Comparison of ENCODE assay signal across 13 mouse cellular contexts in the genomic region with DNA sequence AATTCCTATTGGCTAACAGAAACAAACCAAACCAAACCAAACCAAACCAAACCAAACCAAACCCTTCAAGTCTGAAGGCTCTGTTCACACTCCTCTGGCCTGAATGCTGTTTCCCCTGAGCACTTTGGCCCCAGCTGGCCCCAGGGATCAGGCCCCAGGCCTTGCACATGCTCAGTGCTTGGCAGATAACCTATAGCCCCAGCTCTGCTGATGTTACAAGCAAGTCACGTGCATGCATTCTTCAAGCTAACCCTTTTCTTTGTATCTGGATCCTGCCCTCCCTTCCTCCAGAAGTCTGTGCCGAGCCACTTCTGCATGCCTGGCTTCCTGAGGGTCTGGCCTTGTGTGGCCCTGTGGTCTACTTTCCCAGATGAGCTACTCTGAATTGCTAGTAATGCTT. TPM values are rescaled to one million over a fixed set of nuclear protein-coding genes. Genes with fewer than 3 reads are reported as not detected.
DNase-seq lines count a peak whose midpoint lies in the region; ATAC-seq and TF ChIP-seq lines count a peak whose summit lies in the region.
"Had no signal": no experiment of that assay in that cellular context is flagged by ENCODE, and none has a peak within 500 bp of the region (broad histone marks: within the 10 kb centered on the region; RNA-seq: fewer than 3 reads in every experiment).

No protein-coding gene starts in this region.

- in situ Hi-C loops in CH12.LX (cut with MboI; ENCODE audit: low pct_ligation_motif_present, low pct_unique_long_range_greater_than_20kb, low sequenced_read_pairs): no loop called here

- H3K9ac ChIP-seq in hindbrain, embryonic 12.5 days: no peak overlapping the region
- no peak overlapping the region for H3K9ac ChIP-seq in hindbrain, postnatal 0 days (replicated peaks; ENCODE audit: low read length)
- no peak overlapping the region for H3K9ac ChIP-seq in CH12.LX (ENCODE audit: insufficient read depth, low read depth)
- H3K9ac ChIP-seq in intestine, embryonic 16.5 days (ENCODE audit: low read depth, low read length): 0 out of 2 replicates have a peak overlapping the region, but pooled peaks have one; percentile 30

- WGBS in hindbrain, embryonic 12.5 days: 11% methylated on average over 2 of the region's 2 CpGs
- 45% methylated on average over 2 of the region's 2 CpGs for WGBS in hindbrain, postnatal 0 days
- 32% methylated on average over 2 of the region's 2 CpGs for WGBS in intestine, embryonic 16.5 days
- whole genome bisulfite sequencing in thymus, adult 2 months: 31% methylated on average over 2 of the region's 2 CpGs

- no peak for TF ChIP-seq CTCF in hindbrain, postnatal 0 days (IDR thresholded peaks at IDR 0.05; ENCODE audit: low read depth)
- TF ChIP-seq CTCF in CH12.LX (conservative IDR thresholded peaks at IDR 0.05 in 1 of 2, IDR thresholded peaks at IDR 0.05 in 1 of 2; ENCODE audit: low read depth in 2 of 2, low read length in 2 of 2): no peak
- no peak for TF ChIP-seq CTCF in thymus, adult 2 months (IDR thresholded peaks at IDR 0.05; ENCODE audit: borderline replicate concordance, control insufficient read depth, extremely low read depth, insufficient read depth, low read length, poor library complexity)

- no peak overlapping the region for H3K4me2 ChIP-seq in hindbrain, embryonic 12.5 days (replicated peaks)
- no peak overlapping the region for H3K4me2 ChIP-seq in hindbrain, postnatal 0 days (ENCODE audit: low read depth, low read length)
- no peak overlapping the region for H3K4me2 ChIP-seq in CH12.LX (ENCODE audit: insufficient read depth, low read depth, poor library complexity, severe bottlenecking)
- no peak overlapping the region for H3K4me2 ChIP-seq in intestine, embryonic 16.5 days (ENCODE audit: low read depth, low read length)

- TF ChIP-seq EP300 in CH12.LX (IDR thresholded peaks at IDR 0.05; ENCODE audit: low read length): no peak

- H3K27me3 ChIP-seq in hindbrain, embryonic 12.5 days: no peaks in the 10 kb centered on the region
- no peaks in the 10 kb centered on the region for H3K27me3 ChIP-seq in hindbrain, postnatal 0 days (ENCODE audit: insufficient read depth, low read length)
- H3K27me3 ChIP-seq in CH12.LX (replicated peaks): no peaks in the 10 kb centered on the region
- H3K27me3 ChIP-seq in intestine, embryonic 16.5 days (replicated peaks; ENCODE audit: control insufficient read depth, insufficient read depth, low read length): no peaks in the 10 kb centered on the region
- no peaks in the 10 kb centered on the region for H3K27me3 ChIP-seq in thymus, adult 2 months (ENCODE audit: control insufficient read depth, insufficient read depth, low read length)

- no peak overlapping the region for H3K27ac ChIP-seq in hindbrain, embryonic 12.5 days
- no peak overlapping the region for H3K27ac ChIP-seq in hindbrain, postnatal 0 days
- no peak overlapping the region for H3K27ac ChIP-seq in CH12.LX (ENCODE audit: insufficient read depth, low read depth)
- peak overlapping the region; percentile 5; the same call in 1 of the 2 replicates for H3K27ac ChIP-seq in intestine, embryonic 16.5 days (ENCODE audit: low read length)
- H3K27ac ChIP-seq in thymus, adult 2 months (ENCODE audit: control insufficient read depth, insufficient read depth, low read length): no peak overlapping the region

- no peak for DNase-seq in hindbrain, postnatal 0 days (ENCODE audit: low spot score)
- DNase-seq in 416B (ENCODE audit: low read depth) (peak; percentile 9), CH12.LX (ENCODE audit: extremely low read depth) (no peak)
- DNase-seq in thymus, adult 2 months: no peak
- no peak for DNase-seq in right cerebral cortex, postnatal 4 days
- DNase-seq: adrenal gland, postnatal 36 days; cerebellum, adult 9-10 months; gastrocnemius, postnatal 36 days; left cerebral cortex, postnatal 4 days; spleen, adult 18-20 months; thymus, postnatal 25 days had no signal

- peak; percentile 55 for ATAC-seq in hindbrain, embryonic 12.5 days (ENCODE audit: low FRiP score)
- ATAC-seq in hindbrain, postnatal 0 days: no peak
- ATAC-seq in intestine, embryonic 16.5 days: peak; percentile 82

- no peak for TF ChIP-seq RAD21 in CH12.LX (IDR thresholded peaks at IDR 0.05; ENCODE audit: low read depth, low read length)

- H3K4me1 ChIP-seq in hindbrain, embryonic 12.5 days: peaks cover 23% of the 10 kb centered on the region
- peaks cover 3% of the 10 kb centered on the region; the same call in 1 of the 2 replicates for H3K4me1 ChIP-seq in hindbrain, postnatal 0 days (ENCODE audit: insufficient read depth, low read length)
- H3K4me1 ChIP-seq in CH12.LX (ENCODE audit: control insufficient read depth in 1 of 2, insufficient read depth in 2 of 2): no peaks in the 10 kb centered on the region
- H3K4me1 ChIP-seq in intestine, embryonic 16.5 days (ENCODE audit: control insufficient read depth, insufficient read depth, low read length): peaks cover 21% of the 10 kb centered on the region
- no peaks in the 10 kb centered on the region for H3K4me1 ChIP-seq in thymus, adult 2 months (replicated peaks; ENCODE audit: control insufficient read depth, insufficient read depth, low read length)

- H3K36me3 ChIP-seq in hindbrain, embryonic 12.5 days: no peaks in the 10 kb centered on the region
- H3K36me3 ChIP-seq in hindbrain, postnatal 0 days (ENCODE audit: insufficient read depth, low read length): no peaks in the 10 kb centered on the region
- no peaks in the 10 kb centered on the region for H3K36me3 ChIP-seq in CH12.LX (replicated peaks in 1 of 2; ENCODE audit: control insufficient read depth in 1 of 2, insufficient read depth in 1 of 2, low read length in 1 of 2)
- H3K36me3 ChIP-seq in intestine, embryonic 16.5 days (ENCODE audit: control insufficient read depth, insufficient read depth, low read length): no peaks in the 10 kb centered on the region
- no peaks in the 10 kb centered on the region for H3K36me3 ChIP-seq in thymus, adult 2 months (ENCODE audit: control insufficient read depth, insufficient read depth, low read length)

- H3K79me2 ChIP-seq in CH12.LX (replicated peaks; ENCODE audit: control insufficient read depth, extremely low read depth, insufficient read depth, poor library complexity, severe bottlenecking): no peaks in the 10 kb centered on the region

- dilution Hi-C loops in CH12.LX (cut with MboI; ENCODE audit: extremely low pct_ligation_motif_present, extremely low pct_unique_long_range_greater_than_20kb, low sequenced_read_pairs): no loop called here

- no peak for TF ChIP-seq POLR2A in CH12.LX (IDR thresholded peaks at IDR 0.05; ENCODE audit: low read depth, low read length)
- TF ChIP-seq POLR2A in thymus, adult 2 months (IDR thresholded peaks at IDR 0.05; ENCODE audit: control insufficient read depth, extremely low read depth, insufficient read depth, low read length, poor library complexity): no peak

- no peaks in the 10 kb centered on the region for H3K9me3 ChIP-seq in hindbrain, embryonic 12.5 days (replicated peaks)
- no peaks in the 10 kb centered on the region for H3K9me3 ChIP-seq in hindbrain, postnatal 0 days (ENCODE audit: low read length)
- H3K9me3 ChIP-seq in CH12.LX (replicated peaks; ENCODE audit: low read length): no peaks in the 10 kb centered on the region
- H3K9me3 ChIP-seq in intestine, embryonic 16.5 days (ENCODE audit: control insufficient read depth, low read length): no peaks in the 10 kb centered on the region

- no peak overlapping the region for H3K4me3 ChIP-seq in hindbrain, embryonic 12.5 days
- no peak overlapping the region for H3K4me3 ChIP-seq in hindbrain, postnatal 0 days (ENCODE audit: low read length)
- no peak overlapping the region for H3K4me3 ChIP-seq in CH12.LX (replicated peaks in 1 of 3; ENCODE audit: low read depth in 2 of 3, low read length in 2 of 3, poor library complexity in 1 of 3)
- H3K4me3 ChIP-seq in intestine, embryonic 16.5 days (ENCODE audit: low read length): no peak overlapping the region
- no peak overlapping the region for H3K4me3 ChIP-seq in thymus, adult 2 months (ENCODE audit: control insufficient read depth, insufficient read depth, low read length)

TF ChIP-seq in CH12.LX, 34 proteins besides CTCF, POLR2A, EP300 and RAD21:
- TF ChIP-seq MYC (IDR thresholded peaks at IDR 0.05; ENCODE audit: low read depth, low read length) (no peak), NRF1 (IDR thresholded peaks at IDR 0.05; ENCODE audit: low read depth, low read length) (0 out of 2 replicates have a peak, but pooled peaks have one; percentile 27)
TF ChIP-seq in CH12.LX: peak in this region for 1.

RNA-seq across cellular contexts. Expression of gene Gnpnat1, which starts 46.4 kb away (rescaled TPM):
- polyA plus RNA-seq in hindbrain, embryonic 12.5 days (2016; fragmentation: Nextera tagmentation; extraction: Ambion mirVana): 36.5 and 39.1 TPM in 2 replicates
- total RNA-seq in hindbrain, postnatal 0 days (2014; rRNA removed): 12.7 and 13.9 TPM in 2 replicates
- polyA plus RNA-seq in hindbrain, postnatal 0 days (2015; fragmentation: Nextera tagmentation; extraction: Ambion mirVana): 21.1 and 21.5 TPM in 2 replicates
- total RNA-seq in CH12.LX (2012; rRNA removed) (28.6 and 32.7 TPM in 2 replicates), CH12.LX (2014; rRNA removed) (82.9 and 89.3 TPM in 2 replicates)
- 42.8 and 43.3 TPM in 2 replicates for polyA plus RNA-seq in CH12.LX (2012; ENCODE audit: insufficient read length, low read depth)
- 68.4 and 72.1 TPM in 2 replicates for polyA plus RNA-seq in intestine, embryonic 16.5 days (2015; fragmentation: Nextera tagmentation; extraction: Ambion mirVana)
- polyA plus RNA-seq in thymus, adult 2 months (2012; rRNA removed): 3.6 and 4.0 TPM in 2 replicates
